Mouse (Mus musculus) fat pad, adult 2 months (tissue): Measurements from ENCODE around the gene Aicda.
A peak's percentile ranks its signal among the peaks of the same experiment; 100 is the strongest.
"Not testable (repeated sequence)": the region's sequence is repeated elsewhere in the genome, so short reads cannot be mapped to it uniquely, and the experiment has no call there.

Experiments
- DNase-seq: peaks from one replicate; pipeline ENCODE4 v3.0.0-alpha.2; 2011; ENCODE audit warnings: low read depth, low spot score; ENCODE audit errors: extremely low read depth

Gene Aicda

DNA sequence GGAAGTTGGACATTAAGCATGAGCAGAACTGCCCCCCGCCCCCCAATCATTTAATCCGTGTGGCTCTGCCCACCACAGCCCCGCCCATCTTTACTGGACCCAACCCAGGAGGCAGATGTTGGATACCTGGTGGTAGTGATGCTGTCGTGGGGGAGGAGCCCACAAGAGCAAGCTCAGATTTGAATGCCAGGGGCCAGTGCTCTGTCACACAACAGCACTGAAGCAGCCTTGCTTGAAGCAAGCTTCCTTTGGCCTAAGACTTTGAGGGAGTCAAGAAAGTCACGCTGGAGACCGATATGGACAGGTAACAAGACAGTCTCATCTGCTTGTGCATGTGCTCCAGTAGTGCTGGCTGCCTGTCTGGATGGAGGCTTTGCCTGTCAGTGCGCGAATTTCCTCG lies at the start of gene Aicda:
Aicda (plus strand) TSS at position 196 of the 400 bp plus-strand sequence.
- no peak for DNase-seq

DNA sequence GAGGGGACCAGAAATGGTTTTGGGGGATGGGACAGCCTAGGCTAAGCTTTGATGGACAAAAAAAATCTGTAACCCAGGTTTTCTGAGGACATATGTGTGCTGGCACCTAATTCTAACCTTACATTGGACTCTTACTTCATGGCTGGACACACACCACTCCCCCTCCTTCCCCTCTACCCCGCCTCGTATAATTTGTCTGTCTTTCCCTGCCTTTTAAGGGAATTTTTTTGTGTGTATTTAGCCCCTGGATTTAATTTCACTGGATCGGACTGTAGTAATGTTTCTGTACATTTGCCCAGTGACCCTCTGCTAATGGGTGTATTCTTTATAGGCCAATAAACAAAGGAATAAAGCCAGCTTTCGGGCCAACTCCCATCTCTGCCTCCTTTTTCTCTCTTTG lies 48.6 kb upstream of the Aicda start:
- no peak for DNase-seq

DNA sequence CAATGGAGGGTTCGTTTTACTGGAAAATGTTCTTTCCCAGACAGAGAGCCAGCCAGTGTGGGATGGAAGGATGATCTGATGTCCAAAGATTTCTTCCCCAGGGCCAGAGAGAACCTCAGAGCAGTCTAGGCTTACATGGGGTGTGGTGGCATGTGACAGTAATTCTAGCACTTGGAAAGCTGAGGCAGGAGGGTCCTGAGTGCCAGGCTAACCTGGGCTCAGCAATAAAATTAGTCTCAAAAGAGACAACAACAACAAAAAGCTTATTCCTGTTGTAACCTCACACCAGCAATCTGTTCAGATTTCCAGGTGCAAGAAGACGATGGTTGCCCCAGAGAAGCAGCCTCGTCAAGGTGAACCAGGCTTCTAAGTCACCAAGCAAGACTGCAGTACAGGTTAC lies 48.1 kb upstream of the Aicda start, which contains the start of gene Mfap5:
Mfap5 (plus strand) TSS at position 301 of the 400 bp plus-strand sequence.
- no peak for DNase-seq

DNA sequence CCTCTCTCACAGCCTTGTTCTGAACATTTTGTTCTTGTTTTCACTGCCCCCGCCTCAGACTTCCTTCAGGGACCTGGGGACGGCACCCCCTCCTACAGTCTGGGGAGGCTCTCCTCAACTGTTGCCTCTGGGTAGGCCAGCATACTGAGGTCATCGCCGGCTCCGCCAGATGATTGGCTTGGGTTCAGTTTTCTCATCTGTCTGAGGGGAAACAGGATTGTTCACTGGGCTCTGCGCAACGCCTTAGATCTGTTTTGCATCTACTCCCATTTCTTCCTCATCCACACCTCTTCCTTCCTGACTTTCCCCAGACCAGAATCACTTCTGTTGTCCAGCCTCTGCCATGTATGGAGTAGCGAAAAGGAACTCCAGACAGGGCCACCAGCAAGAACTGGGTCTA lies 45.1 kb upstream of the Aicda start:
- no peak for DNase-seq

DNA sequence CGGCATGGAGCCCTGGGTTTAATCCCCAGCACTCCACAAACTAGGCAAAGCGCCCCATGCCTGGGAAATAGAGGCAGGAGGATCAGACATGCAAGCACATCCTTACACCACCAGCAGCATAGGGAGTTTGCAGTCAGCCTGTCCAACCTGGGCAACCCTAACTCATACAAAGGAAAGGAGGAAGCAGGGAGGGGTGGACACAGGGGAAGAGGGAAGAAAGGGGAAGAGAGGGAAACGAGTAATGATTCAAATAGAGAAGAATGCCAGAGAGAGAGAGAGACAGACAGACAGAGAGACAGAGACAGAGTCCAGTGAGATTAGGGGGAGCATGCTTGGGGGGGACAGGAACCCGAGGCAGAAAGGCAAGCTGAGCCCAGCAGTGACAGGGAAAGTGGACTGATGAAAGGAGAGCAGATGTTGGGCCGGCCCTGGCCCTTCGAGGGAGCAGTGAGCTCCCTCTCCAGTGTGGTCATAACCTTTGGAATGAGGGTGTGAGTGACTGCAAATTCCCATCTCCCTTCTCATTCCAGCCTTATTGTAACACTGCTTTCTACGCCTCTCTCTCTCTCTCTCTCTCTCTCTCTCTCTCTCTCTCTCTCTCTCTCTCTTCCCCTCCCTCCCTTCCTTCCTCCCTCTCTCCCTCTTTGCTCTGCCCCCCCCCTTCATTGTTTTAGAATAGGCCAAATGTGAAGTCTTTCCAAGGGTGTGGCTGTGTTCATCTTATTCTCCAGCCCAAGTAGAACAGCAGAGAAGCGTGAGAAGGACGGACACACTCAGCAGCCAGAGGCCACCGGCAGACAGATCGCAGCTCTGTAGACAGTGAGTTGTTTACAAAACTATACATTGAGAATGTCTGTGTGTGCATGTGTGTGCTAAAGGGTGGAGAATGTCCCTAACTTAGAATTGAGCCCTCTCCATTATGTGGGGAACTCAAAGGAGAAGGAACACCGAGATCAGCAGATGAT lies 40.4 kb upstream of the Aicda start:
- DNase-seq = no peak

DNA sequence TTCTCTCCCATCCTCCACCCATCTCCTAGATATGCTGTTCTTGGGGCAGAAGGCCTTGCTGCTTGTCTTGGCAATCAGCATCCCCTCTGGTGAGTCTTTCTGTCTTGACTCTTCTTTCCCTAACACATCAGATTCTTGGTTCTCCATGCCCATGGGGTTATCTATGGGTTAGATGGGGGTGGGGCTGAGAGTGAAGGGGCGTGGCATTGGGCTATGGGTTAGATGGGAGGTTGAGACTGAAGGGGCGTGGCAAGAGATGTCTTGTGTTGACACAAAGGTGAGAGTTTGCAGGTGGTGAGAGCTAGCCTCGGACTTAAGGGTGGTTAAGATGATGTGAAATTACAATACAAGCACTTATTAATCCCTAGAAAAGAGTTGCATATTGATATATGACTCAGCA lies 39.3 kb upstream of the Aicda start:
- DNase-seq = no peak

DNA sequence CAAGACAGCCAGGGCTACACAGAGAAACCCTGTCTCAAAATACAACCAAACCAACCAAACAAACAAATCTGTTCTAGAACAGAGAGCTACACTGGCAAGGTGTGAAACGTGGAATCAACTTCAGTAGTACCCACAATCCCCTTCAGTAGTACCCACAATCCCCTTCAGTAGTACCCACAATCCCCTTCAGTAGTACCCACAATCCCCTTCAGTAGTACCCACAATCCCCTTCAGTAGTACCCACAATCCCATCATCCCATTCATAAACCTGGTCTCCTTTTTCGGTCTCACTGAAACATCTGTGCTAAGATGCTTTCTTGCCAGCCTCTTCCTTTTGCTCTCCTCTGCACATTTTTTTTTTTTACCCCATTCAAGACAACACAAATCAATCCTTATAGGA lies 37.8 kb upstream of the Aicda start:
- not testable (repeated sequence) for DNase-seq

DNA sequence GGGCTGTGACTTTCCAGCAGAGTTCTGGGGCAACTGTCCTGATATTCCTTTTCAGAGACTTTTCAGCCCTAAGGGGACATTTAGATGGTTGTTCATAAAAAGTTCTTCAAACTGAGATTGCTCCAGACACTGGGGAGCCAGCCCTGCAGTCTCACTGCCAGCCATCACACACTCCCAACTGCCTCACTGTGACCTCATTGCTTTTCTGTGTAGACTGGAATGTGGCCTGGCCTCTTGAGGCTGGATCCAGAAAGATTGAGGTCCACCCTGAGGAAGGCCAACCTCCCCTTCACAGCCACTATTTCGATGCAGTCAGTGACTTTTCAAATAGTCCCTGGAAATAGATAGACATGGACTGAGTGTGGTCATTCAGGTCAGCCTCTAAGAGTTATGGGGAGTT lies 35.9 kb upstream of the Aicda start:
- no peak for DNase-seq

DNA sequence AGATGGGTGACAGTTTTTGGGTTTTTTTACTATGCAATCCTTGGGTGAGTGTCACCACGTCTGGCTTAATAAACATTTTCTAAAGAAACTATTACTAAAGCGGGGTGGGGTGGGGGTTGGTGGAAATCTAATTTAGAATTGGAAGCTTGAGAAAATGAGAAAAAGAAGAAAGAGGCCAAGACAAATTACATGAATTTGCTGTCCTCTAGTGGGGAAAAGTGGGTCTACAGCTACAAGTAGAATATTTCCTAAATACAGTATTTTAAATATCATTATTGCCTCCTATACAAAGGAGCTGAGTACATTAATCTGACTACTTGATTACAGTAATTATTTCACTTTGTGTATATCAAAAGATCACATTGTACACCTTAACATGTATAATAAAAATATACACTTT lies 34.2 kb upstream of the Aicda start:
- no peak for DNase-seq

DNA sequence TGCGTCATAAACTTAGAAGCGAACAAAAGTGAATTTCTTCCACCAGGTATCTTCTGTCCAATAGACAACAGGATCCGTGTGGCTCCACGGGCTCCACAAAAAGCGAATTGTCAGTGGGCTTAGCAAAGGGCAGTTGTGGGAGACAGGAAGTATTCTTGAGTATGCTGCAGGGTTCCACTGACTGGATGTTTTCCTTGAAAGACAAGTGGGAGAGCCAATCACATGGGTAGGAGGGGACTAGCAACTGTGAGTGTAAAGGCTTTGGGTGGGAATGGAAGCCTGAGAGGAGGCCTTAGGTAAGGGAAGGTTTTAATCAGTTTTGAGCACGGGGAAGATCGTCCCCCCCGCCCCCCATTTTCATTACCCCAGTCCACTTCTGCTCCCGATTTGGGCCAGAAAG lies 31.0 kb upstream of the Aicda start:
- DNase-seq = no peak

DNA sequence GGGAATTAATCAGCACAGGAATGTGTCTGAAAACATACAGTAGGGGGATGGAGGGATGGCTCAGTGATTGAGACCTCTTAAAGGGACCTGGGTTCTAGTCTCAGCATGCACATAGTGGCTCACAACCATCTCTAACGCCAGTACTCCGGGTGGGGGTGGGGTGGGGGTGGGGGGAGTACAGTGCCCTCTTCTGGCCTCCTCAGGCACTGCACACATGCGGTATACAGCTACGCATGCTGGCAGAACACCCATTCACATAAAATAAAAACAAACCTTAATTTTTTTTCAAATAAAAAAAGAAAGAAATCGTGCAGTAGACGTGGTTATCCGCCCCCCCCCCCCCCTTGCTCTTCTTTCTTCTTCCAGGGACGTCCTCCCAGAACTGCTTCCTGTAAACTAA lies 30.3 kb upstream of the Aicda start:
- DNase-seq = no peak

DNA sequence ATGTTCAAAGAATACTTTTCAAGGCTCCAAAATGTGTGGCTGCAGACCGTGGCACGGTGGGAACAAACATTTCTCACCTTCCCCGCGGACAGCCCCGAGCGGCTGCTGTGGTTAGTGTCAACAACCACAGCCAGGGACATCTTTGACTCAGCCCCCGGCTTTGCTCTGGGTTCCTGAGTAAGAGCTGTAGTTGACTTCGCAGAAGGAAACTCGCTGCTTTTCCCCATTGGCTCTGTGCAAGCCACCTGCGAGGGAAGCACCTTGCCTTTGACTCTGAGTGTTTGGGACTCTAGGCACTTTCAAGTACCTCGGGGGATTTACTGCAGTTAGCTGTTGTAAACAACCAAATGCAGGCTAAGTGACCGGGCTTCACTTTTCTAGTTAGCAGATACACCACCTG lies 26.0 kb upstream of the Aicda start:
- DNase-seq = no peak

DNA sequence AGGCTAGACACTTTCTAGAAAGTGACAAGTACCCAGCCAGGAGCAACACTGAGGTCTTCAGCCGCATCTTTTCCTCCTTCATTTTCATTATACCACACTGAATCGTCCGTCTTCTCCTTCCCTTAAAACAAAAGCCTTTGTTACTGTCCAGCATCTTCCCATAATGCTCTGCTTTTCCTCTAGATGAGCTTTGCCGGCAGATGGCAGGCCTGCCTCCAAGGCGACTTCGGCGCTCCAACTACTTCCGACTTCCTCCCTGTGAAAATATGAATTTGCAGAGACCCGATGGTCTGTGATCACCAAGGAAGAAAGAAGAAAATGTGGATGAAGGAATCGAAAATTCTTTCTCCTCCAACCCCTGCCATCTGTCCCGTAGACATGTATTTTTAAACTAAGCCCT lies 25.5 kb upstream of the Aicda start:
- no peak for DNase-seq

DNA sequence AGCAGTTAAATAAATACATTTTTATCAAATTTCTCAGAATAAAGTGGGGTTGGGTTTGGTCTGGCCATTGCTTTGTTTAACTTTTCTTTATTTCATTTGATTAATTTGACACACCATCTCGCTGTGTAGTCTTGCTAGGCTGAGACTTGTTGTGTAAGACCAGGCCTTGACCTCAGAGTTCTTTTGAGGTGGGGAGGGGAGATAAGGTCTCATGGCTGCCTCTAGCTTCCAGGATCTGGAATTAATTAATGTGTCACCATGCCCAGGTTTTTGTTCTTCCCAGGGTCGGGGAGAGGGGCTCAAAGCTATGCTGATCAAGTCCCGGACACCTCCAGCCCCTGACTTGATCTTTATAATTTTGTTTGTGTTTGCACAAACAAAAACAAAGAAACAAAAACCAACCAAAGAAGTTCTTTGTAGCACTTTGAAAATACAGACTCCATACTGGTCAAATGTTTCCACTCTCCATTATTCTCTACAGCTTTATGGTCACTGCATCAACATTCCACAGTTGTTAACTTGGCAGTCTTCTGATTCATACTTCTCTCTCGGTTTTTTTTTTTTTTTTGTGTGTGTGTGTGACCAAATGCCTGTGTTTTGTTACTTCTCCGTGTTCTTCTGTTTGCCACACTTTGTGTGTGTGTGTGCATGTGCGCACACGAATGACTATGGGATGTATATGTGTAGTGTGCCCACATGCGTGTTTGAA lies 22.0 kb upstream of the Aicda start:
- DNase-seq = no peak

DNA sequence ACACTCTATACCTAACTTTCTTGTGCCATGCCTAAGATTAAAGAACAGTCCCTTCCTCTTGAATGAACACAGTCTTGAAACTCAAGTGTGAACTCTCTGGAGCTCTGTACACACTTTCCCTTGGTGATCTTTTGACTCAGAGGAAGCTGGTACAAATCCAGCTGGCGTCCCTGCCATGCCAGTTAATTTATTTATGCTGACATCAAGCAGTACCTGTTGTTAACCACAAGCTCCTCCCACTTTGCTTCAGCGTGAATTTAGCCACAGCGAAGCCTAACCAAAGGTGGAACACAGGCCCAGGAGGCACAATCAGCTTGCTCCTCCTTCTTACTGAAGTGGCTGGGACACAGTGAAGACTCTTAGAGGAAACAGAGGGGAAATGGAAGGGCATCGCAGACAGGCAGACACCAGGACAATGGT lies 20.7 kb upstream of the Aicda start:
- DNase-seq = peak; percentile 34

DNA sequence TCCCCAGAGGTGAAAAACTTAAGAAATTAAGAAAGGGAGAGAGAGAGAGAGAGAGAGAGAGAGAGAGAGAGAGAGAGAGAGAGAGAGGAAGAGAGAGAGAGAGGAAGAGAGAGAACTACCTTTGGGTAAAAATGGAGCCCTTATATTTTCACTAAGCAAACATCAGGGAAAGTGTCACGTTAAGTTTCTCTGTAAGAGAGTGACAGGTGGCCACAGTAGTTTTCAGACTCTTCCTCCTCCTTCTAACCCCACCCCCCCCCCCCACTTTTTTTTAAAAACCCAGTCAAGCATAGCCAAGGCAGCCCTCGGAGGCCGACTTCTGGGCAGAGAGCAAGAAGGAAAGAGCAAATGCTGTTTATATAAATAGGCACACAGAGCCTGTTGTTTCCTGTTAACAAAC lies 19.6 kb upstream of the Aicda start:
- DNase-seq = no peak

DNA sequence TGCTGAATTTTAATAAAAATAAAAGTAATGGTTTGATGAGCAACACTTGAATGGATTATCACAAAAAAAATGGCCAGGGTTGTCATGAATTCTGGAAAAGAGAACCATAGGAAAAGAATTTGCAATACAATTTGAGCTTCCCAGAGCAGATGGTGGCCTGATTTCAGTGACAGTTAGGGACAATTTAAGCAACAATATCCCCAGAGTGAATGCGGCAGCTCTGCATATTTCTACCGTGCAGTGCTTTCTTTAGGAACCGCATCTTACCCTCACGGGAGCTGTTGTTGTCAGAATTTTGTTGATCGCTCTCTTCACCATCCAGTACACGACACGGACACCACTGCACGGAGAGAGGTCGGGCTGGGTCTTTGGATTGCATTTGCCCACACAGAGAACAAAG lies 14.0 kb upstream of the Aicda start:
- DNase-seq = no peak

DNA sequence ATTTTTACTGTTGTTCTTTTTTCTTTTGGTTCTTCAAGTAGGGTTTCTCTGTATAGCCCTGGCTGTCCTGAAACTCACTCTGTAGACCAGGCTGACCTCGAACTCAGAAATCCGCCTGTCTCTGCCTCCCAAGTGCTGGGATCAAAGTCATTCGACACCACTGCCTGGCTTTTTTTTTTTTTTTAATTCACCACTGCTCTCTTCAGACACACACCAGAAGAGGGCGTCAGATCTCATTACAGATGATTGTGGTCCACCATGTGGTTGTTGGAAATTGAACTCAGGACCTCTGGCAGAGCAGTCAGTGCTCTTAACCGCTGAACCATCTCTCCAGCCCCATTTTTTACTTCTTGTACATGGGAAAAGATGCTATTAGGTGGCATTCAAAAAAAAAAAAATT lies 11.1 kb upstream of the Aicda start:
- DNase-seq = not testable (repeated sequence)

DNA sequence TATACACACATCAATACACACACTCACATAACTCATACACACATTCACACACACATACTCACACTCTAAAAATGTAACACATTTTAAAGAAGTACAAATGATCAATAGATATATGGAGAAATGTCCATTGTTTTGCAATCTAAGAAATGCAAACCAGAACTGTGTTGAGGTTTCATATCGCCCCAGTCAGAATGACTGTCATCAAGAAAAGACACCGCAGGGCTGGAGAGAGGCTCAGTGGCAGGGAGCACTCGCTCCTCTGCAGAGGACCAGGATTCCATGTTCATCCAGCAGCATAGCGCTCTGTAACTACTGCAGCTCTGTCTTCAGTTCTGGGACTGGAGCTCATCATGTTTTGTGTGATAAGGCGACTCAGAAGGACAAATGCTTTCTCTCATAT lies 10.0 kb upstream of the Aicda start:
- no peak for DNase-seq

DNA sequence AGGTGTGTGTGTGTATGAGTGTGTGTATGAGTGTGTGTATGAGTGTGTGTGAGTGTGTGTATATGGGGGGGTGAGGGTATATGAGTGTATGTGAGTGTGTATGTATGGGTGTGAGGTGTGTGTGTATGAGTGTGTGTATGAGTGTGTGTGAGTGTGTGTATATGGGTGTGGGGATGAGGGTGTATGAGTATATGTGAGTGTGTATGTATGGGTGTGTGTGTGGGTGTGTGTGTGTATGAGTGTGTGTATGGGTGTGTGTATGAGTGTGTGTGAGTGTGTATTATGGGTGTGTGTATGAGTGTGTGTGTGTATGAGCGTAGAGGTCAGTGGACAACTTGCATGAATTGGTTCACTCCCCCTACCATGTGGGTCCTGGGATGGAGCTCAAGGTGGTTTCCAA lies 8.9 kb upstream of the Aicda start:
- no peak for DNase-seq

DNA sequence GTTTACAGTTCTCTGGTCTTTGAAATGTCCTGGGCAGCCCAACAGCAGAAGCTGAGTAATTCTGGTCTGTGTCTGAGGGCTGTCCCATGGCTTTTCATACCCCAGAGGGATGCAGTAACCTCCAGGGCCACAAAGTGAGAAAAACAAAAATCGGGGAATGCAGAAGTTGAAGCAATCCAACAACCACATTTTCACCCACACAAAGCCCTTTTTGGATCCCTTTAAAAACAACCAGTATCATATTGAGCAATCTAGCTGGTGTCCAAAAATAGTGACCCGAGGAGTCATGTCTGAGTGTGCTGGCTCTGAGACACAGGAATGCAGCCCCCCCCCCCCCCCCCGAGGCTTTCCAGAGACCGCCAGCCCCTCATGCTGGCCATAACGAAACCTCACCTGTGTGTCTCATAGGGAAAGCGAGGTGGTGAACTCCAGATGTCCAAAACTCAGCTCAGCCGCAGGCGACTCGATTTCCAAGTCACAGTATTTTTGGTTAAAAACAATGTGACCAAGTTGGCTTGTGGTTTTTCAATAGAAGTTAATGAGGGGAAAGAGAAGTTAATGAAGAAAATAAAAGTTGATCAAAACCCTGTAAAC lies 8.2 kb upstream of the Aicda start:
- DNase-seq = no peak

DNA sequence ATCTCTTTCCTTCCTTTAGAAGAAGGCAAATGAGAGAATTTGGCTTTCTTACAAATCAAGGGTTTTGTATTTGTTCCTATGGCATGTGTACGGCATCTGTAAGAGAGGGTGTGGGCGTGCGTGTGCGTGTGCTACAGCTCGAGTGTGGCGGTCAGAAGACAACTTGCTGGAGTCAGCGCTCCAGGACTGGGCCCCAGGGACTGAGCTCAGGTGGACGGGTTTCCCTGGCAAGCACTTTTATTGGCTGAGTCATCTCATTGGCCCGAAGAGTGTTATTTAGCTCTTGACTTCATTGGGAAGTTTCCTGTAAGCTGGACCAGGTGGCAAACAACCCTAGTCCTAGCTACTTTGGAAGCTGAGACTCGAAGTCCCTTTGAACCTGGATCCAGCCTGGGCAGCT lies 7.7 kb upstream of the Aicda start:
- DNase-seq = no peak
